Mouse (Mus musculus): ENCODE measurements around the gene Larp7. TPM values are rescaled to one million over a fixed set of nuclear protein-coding genes. Genes with fewer than 3 reads are reported as not detected.

Larp7 gene
- polyA plus RNA-seq (2015; fragmentation: Nextera tagmentation; extraction: Ambion mirVana), result 27.8 and 30.6 TPM in 2 replicates

GRCm38 (mm10) chr3:127552973-127553719 lies at the start of gene Larp7, which contains the start of gene Zgrf1:
Larp7 (minus strand) TSS chr3:127553349.
Zgrf1 (plus strand) TSS chr3:127553489.

DNA sequence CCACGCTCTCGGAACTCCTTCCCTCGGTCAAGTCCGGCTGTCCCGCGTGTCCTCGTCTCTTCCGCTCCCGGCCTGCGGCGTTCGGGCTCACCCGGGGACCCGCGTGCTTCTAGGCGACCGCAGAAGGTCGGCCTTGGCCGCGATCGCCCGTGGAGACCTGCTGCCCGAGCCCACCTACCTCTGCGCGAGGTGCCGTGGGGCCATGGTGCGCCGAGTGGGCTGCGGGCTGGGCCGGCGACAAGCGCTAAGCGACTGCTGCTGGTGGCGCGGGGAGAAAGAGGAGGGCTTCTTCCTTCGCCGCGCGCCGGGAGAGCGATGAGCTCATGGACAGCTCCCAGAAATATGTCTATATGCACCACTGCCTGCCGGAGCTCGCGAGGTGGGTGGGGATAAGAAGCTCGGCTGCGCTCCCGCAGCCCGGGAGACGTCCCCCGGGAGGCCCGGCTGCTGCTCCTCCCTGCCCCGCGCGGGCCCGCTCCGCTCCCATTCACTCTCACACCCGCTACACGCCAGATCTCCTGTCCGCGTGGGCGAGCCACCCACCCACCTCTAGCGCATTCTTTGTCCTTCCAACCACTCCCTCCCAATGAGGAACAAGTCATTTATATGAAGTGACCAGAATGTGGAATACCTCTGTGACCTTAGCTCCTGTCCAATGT lies 54.3 kb downstream of the Larp7 start, which contains the start of gene Ank2:
TSS of gene Ank2 (minus strand) at position 609 of the 659 bp plus-strand sequence.

MicroRNAs encoded within 50 kb of the gene (microRNA counts, 519-probe panel; counts per million panel counts)
- microRNA mmu-miR-302a (296 counts per million, percentile 58 among the panel's probes with 10 or more counts), microRNA mmu-miR-302b (296 counts per million, percentile 58 among the panel's probes with 10 or more counts), microRNA mmu-miR-302c (296 counts per million, percentile 58 among the panel's probes with 10 or more counts), microRNA mmu-miR-302d (296 counts per million, percentile 58 among the panel's probes with 10 or more counts), microRNA mmu-miR-367 (296 counts per million, percentile 58 among the panel's probes with 10 or more counts)

Small RNAs within 50 kb of the gene (microRNA-seq; reads per million reads assigned to microRNA genes)
- gene Mir302a (0.64 to 1.6 reads per million in 2 experiments), gene Mir302b (0.71 to 1.3 reads per million in 2 experiments), gene Mir302c (0.20 to 0.21 reads per million in 2 experiments), gene Mir302d (1.1 to 1.3 reads per million in 2 experiments), gene Mir367 (0 reads per million in 2 experiments)

Other genes starting within 250 kb of the Larp7 start
- 47.4 and 52.7 TPM in 2 replicates for gene Ank2, start 54.0 kb downstream of the Larp7 start, polyA plus RNA-seq (2015; fragmentation: Nextera tagmentation; extraction: Ambion mirVana)
- gene Zgrf1, start 140 bp upstream of the Larp7 start, polyA plus RNA-seq (2015; fragmentation: Nextera tagmentation; extraction: Ambion mirVana), result 1.6 and 1.7 TPM in 2 replicates
- not detected in 2 replicates for gene Neurog2, start 79.8 kb upstream of the Larp7 start, polyA plus RNA-seq (2015; fragmentation: Nextera tagmentation; extraction: Ambion mirVana)
- 0.34 and 0.42 TPM in 2 replicates for gene Alpk1, start 227.2 kb upstream of the Larp7 start, polyA plus RNA-seq (2015; fragmentation: Nextera tagmentation; extraction: Ambion mirVana)
- gene Tifa, start 236.5 kb upstream of the Larp7 start, polyA plus RNA-seq (2015; fragmentation: Nextera tagmentation; extraction: Ambion mirVana), result 2.1 and 2.6 TPM in 2 replicates